Mouse (Mus musculus) kidney, postnatal 14 days (tissue): ENCODE measurements around the gene Pde6d.
"Not testable (repeated sequence)": the region's sequence is repeated elsewhere in the genome, so short reads cannot be mapped to it uniquely, and the experiment has no call there.

Source experiments
- DNase-seq: peaks from one replicate; pipeline ENCODE4 v3.0.0; 2022; ENCODE audit warnings: mixed read lengths

Gene Pde6d

GRCm38 (mm10) chr1:86568409-86568808, 14.0 kb downstream of the Pde6d start:
- no peak for DNase-seq

- DNase-seq, result no peak
Observed at GRCm38 (mm10) chr1:86562663-86563062, 19.8 kb downstream of the Pde6d start.

- no peak for DNase-seq
Observed at GRCm38 (mm10) chr1:86559232-86559631, 23.2 kb downstream of the Pde6d start.

- no peak for DNase-seq
Observed at GRCm38 (mm10) chr1:86557872-86558271, 24.6 kb downstream of the Pde6d start.

GRCm38 (mm10) chr1:86555665-86556064, 26.8 kb downstream of the Pde6d start:
- DNase-seq, result no peak

DNA sequence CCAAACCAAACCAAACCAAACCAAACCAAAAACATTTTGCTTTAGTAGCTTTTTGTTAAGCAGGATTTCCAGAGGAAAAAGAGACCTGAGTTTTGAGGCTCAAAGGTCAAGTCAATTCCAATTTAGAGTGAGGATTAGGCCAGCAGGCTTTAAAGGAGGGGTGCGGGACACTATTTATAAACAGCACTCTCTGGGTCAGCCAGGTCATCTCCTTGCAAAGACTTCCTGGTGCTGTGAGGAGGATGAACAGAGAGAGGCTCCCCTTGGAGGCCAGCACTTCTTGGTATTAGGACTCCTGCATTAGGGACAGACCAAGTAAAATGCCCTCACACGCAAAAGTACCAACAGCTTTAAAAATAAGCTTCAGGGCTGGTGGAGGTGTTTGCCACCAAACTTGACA, 30.6 kb downstream of the Pde6d start:
- DNase-seq, result no peak

DNA sequence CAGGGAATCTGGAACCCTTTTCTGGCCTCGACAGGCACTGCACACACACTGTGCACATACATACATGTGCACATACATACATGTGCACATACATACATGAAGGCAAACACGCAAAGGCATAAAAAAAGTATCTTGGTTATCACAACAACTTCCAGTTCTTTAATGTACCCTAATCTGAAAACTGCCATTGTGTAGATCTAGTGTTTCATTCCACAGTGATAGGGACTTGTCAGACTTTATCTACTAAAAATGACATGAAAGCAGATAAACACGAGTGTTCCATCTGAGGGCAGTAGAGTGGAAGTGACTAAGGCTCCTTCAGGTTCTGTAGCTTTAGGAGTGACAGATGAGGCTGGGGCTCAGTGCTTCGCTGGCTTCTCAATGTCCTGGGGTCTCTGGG, 31.1 kb downstream of the Pde6d start:
- no peak for DNase-seq

- DNase-seq, result no peak
Observed at GRCm38 (mm10) chr1:86546797-86547196, 35.6 kb downstream of the Pde6d start.

- no peak for DNase-seq
Observed at GRCm38 (mm10) chr1:86542584-86542983, 39.8 kb downstream of the Pde6d start.

DNA sequence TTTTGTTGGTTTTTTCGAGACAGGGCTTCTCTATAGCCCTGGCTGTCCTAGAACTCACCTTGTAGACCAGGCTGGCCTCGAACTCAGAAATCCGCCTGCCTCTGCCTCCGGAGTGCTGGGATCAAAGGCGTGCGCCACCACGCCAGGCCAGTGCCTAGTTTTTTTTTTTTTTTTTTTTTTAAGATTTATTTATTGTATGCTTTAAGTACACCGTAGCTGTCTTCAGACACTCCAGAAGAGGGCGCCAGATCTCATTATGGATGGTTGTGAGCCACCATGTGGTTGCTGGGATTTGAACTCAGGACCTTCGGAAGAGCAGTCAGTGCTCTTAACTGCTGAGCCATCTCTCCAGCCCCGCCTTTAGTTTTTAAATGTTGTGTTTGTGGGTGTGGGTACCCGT, 42.8 kb downstream of the Pde6d start:
- not testable (repeated sequence) for DNase-seq

GRCm38 (mm10) chr1:86538383-86538782, 44.0 kb downstream of the Pde6d start:
- no peak for DNase-seq

- DNase-seq, result no peak
Observed at GRCm38 (mm10) chr1:86533411-86534130, 48.9 kb downstream of the Pde6d start.

DNA sequence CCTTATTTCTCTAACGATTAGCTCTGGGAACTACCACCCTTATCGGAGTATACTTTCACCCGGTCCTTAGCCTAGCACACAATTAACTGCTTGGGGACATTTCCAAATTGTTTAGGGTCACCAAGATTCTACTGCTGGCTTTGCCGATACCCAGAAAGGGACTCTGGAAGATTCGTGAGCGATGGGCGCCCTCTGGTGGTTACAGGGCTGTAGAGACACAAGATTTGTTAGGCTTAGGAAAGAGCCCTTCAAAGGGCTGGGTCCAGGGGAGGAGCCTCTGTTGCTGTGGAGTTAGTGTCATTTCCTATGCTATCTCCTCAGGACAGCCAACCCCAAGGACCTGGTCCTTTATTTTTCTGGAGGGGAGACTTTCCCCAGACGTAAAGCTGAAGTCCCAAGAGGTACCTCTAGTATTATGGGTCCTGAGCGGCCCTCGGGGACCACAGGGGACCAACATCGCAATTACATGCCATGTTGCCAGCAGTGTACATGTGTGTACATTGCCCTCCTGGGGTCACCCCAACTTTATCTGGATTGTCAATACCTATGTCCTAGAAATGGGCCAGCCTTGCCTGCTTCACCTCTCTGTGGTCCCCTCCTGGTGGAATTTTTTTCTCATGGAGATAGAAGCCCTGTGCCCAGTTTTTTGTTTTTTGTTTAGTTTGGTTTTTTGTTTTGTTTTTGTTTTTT, 49.9 kb downstream of the Pde6d start:
- peak; percentile 92 for DNase-seq

- DNase-seq, result peak; percentile 57
Observed at GRCm38 (mm10) chr1:86531547-86532321, 50.7 kb downstream of the Pde6d start.

DNA sequence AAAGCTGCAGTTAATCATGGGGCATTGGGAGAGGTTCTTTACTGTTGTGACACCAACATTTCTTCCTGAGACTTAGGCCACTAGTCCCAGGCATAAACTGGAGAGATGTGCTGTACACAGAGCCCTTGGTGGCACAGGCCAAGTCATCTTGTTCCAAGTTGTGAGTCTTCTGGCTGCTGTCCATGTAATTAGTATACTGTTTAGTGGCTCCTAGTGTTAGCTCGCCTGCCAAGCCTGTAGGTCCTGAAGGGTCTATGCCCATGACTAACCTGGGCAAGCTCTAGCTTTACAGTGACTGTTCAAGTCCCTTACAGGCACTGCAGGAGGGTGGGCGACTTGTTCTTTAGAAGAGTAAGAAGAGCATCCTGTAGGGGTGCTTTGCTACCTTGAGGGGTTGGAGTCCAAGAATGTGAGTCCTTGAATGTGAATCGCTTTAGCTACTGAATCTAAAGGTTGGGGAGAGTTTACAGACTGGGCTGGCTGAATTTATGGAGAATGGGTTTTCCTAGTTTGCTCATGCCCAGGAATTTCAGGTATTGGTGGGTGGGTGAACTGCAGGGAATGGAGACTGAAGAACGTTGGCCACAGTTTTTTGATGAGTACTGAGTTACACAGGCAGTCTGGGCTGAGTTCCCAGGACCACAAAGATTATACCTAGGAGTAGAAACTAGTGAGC, 51.4 kb downstream of the Pde6d start:
- peak; percentile 29 for DNase-seq

DNA sequence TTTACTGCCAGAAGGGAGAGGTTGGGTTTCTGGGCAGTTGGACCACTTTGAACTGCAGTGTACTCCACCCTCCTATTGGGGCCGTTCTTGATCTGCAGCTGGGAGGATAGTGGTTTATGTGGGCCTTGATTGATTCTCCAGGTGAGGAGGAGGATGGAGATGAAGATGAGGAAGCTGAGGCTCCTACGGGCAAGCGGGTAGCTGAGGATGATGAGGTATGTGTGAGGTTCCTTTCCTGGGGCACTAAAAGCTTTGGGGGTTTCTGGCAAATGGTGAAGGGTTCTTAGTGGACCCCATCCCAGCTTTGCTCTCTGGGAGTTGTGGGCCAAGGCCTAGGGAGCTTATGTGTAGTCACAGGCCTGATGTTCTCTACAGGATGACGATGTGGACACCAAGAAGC, 52.8 kb downstream of the Pde6d start:
- DNase-seq, result no peak

DNA sequence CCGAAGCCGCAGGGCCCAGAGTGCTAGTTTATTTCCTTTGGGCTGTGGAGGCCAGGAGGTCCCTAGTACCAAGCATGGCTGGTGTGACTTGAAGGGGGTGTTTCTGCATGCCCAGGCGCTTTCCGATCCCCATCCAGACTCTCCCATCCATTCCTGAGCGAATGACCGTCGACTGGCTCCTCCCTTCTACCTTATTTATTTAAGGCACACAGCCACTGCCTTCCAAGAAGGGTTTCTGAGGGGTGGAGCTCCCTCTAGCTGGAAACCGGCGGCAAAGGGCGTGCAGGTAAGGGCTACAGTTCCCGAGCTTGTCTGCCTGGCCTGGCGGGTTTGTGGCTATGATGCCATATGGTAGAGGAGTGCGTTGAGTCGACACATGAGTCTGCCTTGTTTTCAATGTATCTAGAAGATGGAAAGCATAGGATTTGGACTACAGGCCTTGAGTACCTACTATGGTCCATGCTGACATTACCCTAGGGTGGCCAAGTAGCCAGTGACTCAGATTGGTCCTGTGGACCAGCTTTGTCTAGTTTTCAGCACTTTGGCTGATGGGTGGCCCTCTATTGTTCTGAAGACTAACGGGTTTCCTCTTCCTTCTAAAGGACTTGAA, 53.8 kb downstream of the Pde6d start:
- peak; percentile 81 for DNase-seq

GRCm38 (mm10) chr1:86527599-86528486, 54.6 kb downstream of the Pde6d start:
- DNase-seq, result peak; percentile 93

GRCm38 (mm10) chr1:86526789-86527598, 55.4 kb downstream of the Pde6d start:
- DNase-seq, result peak; percentile 59

- DNase-seq, result peak; percentile 100
Observed at GRCm38 (mm10) chr1:86526116-86526788, 56.2 kb downstream of the Pde6d start, which contains the start of gene Ptma. Gene Ptma, plus strand, starts transcription at chr1:86526726.
